Mouse (Mus musculus) liver, embryonic 14.5 days (tissue): Measurements from ENCODE around the gene Slamf1.

Source experiments
- CTCF ChIP-seq: IDR thresholded peaks from 2 replicates; pipeline ENCODE4 v1.5.1; 2016; ENCODE audit warnings: antibody characterized with exemption, low read depth, control low read depth
- EP300 ChIP-seq: IDR thresholded peaks from 2 replicates; pipeline ENCODE4 v1.6.1; 2016; ENCODE audit warnings: antibody characterized with exemption, low read depth

GRCm38 (mm10) chr1:171785871-171786270, 18.9 kb downstream of the Slamf1 start:
- no peak for TF ChIP-seq EP300
- no peak for TF ChIP-seq CTCF
